Mouse (Mus musculus): ENCODE measurements around the gene Abca8b. TPM values are rescaled to one million over a fixed set of nuclear protein-coding genes. Genes with fewer than 3 reads are reported as not detected.

Abca8b gene
- polyA plus RNA-seq, 1 experiment from 2014 or later, result 0.63 TPM

DNA sequence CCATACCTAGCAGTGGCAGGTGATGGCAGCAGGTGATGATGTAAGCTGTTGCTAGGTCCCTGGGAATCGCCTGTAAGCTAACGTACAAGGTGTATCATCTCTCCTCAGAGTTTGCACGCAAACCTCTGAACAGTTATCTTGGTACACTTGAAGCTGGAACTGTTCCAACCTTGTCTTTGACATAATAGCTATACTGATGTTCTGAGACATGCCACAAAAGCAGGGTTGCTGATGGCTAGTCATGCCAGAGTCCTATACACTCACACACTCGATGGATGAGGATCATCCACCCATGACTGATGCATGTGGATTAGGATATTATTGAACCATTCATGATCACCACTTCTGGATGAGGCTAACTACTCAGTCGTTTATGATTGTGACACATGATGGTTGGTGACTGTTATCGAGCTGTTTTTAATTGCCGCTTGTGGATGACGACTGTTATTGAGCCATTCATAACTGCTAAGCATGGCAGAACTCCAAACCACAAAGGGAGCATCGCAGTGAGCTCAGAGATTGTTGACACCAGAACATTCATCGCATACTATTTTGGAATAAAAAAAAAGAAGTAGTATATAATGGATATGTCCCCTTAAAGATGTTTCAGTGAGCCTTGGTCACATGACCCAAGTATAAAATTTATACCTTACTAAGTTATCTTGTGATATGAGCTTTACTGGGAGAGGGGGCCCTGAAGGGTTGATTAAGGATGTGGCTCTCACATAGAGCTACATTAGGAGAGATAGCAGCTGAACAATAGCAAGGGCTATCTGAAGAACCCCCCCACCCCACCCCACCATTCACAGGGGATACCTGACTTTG lies 87.2 kb downstream of the Abca8b start:
- Histone ChIP-seq H3K4me2 (ENCODE audit: low read depth, low read length, severe bottlenecking) (no peak overlapping the region), H3K4me1 (replicated peaks; ENCODE audit: control insufficient read depth, insufficient read depth, low read length) (no peaks in the 10 kb centered on the region), H3K4me3 (ENCODE audit: low read depth, low read length) (no peak overlapping the region), H3K27ac (ENCODE audit: low read depth, low read length) (no peak overlapping the region), H3K9ac (ENCODE audit: low read length) (no peak overlapping the region), H3K36me3 (ENCODE audit: control insufficient read depth, insufficient read depth, low read length) (no peaks in the 10 kb centered on the region), H3K27me3 (ENCODE audit: control insufficient read depth, insufficient read depth, low read length) (no peaks in the 10 kb centered on the region), H3K9me3 (ENCODE audit: control insufficient read depth, low read length) (no peaks in the 10 kb centered on the region)
- 92% methylated on average over 10 of the region's 10 CpGs for WGBS
- ATAC-seq (replicated peaks; ENCODE audit: low FRiP score) (no peak), DNase-seq (ENCODE audit: low spot score) (no peak)

DNA sequence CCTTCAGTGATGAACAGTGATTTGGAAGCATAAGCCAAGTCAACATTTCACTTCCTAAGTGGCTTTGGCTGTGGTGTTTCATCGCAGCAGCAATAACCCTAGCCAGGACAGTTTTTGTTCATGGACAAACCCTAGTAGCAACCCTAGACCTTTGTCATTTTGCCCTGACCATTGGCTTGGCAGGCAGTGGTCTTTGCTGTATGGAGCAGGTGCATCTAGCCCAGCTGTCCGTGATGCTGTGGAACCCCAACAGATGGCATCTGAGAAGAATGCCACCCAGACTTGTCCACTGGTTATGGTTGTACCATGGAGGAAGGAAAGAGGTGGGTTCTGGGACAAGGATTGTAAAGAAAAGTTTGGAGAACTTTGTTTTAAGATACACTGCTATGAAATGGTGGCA lies 88.1 kb downstream of the Abca8b start:
- Histone ChIP-seq H3K27me3 (ENCODE audit: control insufficient read depth, insufficient read depth, low read length) (no peaks in the 10 kb centered on the region), H3K9me3 (ENCODE audit: control insufficient read depth, low read length) (no peaks in the 10 kb centered on the region), H3K4me2 (ENCODE audit: low read depth, low read length, severe bottlenecking) (no peak overlapping the region), H3K9ac (ENCODE audit: low read length) (no peak overlapping the region), H3K36me3 (ENCODE audit: control insufficient read depth, insufficient read depth, low read length) (no peaks in the 10 kb centered on the region), H3K27ac (ENCODE audit: low read depth, low read length) (no peak overlapping the region), H3K4me1 (replicated peaks; ENCODE audit: control insufficient read depth, insufficient read depth, low read length) (no peaks in the 10 kb centered on the region), H3K4me3 (ENCODE audit: low read depth, low read length) (no peak overlapping the region)
- WGBS, result 95% methylated on average over 2 of the region's 2 CpGs
- DNase-seq (ENCODE audit: low spot score), result no peak
- ATAC-seq (replicated peaks; ENCODE audit: low FRiP score), result no peak

DNA sequence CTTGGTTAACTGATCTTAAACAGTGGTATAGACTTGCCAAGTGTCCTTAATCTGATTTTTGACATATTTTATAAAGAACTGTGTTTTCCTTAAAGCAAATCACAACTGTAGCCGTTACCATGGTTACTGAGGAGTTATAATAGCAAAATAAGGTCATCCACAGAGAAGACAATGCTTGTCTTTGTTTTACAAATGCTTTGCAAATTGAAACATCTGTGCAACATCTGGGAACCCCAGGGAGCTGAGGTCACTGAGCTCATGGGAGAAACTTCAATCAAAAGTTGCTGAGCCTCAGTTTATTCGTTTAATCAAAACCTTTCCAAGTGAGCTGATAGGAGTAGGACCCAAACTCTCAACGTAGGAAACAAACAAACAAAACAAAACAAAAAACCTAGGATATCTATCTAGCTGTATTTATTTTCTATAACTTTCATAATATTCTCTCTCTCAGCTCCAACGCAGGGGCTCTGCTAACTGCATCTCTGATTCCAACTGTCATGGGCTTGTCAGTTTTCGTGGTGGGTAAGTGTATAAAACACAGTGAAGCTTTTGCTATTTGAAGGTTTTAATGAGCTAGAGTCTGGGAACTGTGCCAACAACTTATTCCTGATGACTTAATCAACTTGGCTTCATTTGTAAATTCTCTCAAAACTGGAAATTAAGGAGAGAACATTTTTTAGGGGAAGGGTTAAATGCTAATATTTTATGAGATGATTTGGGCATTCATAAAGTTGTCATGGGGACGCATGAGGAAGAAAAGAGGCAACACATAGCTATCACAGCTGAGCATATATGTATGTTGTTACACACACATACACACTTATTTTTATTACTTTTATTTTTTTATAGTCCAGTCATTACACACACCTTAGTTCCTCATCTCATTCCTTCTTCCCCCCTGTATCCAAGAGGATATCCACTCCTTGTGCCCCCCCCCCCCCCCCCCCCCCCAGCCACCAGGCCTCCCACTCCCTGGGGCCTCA lies 92.7 kb downstream of the Abca8b start:
- Histone ChIP-seq H3K27me3 (ENCODE audit: control insufficient read depth, insufficient read depth, low read length) (no peaks in the 10 kb centered on the region), H3K4me3 (ENCODE audit: low read depth, low read length) (no peak overlapping the region), H3K9me3 (ENCODE audit: control insufficient read depth, low read length) (no peaks in the 10 kb centered on the region), H3K4me2 (ENCODE audit: low read depth, low read length, severe bottlenecking) (no peak overlapping the region), H3K4me1 (replicated peaks; ENCODE audit: control insufficient read depth, insufficient read depth, low read length) (no peaks in the 10 kb centered on the region), H3K36me3 (ENCODE audit: control insufficient read depth, insufficient read depth, low read length) (no peaks in the 10 kb centered on the region), H3K9ac (ENCODE audit: low read length) (no peak overlapping the region), H3K27ac (ENCODE audit: low read depth, low read length) (no peak overlapping the region)
- no peak for DNase-seq (ENCODE audit: low spot score)
- ATAC-seq (replicated peaks; ENCODE audit: low FRiP score), result peak; percentile 46; the same call in 1 of the 2 replicates
- 57% methylated on average over 6 of the region's 6 CpGs for WGBS

DNA sequence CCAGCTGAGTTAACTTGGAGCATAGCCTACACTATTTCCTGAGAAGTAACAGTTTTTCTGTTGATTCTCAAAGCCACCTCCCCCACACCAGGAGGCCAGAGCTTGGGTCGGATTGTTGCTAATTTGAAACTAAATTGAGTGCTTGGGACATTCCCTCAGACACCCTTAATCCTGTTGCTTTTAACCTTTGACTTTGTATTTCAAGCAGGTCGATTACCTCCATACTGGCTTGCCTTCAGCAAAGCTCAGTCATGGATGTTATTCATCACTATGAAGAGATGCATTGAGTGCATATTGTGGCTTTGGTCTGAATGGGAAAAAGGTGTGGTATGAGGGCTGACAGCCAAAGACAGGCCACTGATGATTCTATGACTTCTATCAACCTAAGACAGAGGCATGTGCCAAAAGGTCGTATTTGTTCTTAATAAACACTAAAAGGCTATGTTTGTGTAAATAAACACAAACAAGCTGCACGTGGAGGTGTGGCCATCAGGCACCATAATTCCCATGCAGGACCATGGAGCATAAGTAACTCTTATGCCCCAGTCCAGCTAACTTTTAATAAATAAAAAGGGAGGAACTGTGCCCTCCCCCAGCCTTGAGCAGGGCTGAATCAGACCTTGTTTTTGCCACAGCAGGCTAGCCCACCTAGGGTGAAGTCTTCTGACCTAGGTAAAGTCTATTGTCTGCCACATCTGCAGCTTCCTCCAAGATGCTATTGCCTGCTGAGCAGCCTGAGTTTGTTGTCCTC lies 95.0 kb downstream of the Abca8b start:
- DNase-seq (ENCODE audit: low spot score) (no peak), ATAC-seq (replicated peaks; ENCODE audit: low FRiP score) (no peak)
- H3K4me1 ChIP-seq (replicated peaks; ENCODE audit: control insufficient read depth, insufficient read depth, low read length), result no peaks in the 10 kb centered on the region
- 34% methylated on average over 4 of the region's 4 CpGs for WGBS
- H3K36me3 ChIP-seq (ENCODE audit: control insufficient read depth, insufficient read depth, low read length), result no peaks in the 10 kb centered on the region
- no peaks in the 10 kb centered on the region for H3K27me3 ChIP-seq (ENCODE audit: control insufficient read depth, insufficient read depth, low read length)
- H3K9me3 ChIP-seq (ENCODE audit: control insufficient read depth, low read length), result no peaks in the 10 kb centered on the region
- no peak overlapping the region for H3K4me2 ChIP-seq (ENCODE audit: low read depth, low read length, severe bottlenecking)
- H3K9ac ChIP-seq (ENCODE audit: low read length), result no peak overlapping the region
- no peak overlapping the region for H3K27ac ChIP-seq (ENCODE audit: low read depth, low read length)
- H3K4me3 ChIP-seq (ENCODE audit: low read depth, low read length), result no peak overlapping the region

DNA sequence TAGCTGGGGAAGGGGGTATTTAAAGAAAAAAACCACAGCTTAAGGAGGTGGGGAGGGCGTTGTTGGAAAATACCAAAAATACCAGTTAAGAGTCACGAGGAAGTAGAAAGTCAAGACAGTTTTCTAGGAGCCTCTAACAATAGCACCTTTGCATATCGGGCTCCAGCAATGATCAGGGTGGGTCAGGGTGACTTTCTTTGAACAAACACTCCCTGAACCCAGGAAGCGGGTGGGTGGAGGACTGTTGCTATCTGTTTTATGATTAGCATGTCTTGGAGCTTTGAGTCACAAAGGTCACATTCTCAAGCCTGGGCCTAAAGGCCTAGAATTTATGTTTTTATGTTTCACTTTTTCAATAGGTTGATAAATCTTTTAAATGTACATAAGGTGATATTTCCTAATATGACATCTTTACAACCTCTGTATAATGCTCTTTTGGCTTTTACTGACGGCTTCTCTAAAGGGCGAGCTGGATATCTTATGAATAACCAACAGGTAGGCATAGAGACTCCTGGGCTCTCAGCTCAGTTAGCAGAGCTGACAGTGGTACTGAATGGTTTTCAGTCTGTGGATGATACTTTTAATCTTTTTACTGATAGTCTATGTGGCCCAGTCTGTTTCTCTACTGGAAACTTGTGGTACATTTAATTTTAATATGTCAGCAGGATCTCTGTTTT lies 96.7 kb downstream of the Abca8b start:
- H3K36me3 ChIP-seq (ENCODE audit: control insufficient read depth, insufficient read depth, low read length), result no peaks in the 10 kb centered on the region
- no peak for DNase-seq (ENCODE audit: low spot score)
- 89% methylated on average over 6 of the region's 6 CpGs for WGBS
- H3K4me3 ChIP-seq (ENCODE audit: low read depth, low read length), result no peak overlapping the region
- no peak overlapping the region for H3K27ac ChIP-seq (ENCODE audit: low read depth, low read length)
- ATAC-seq (replicated peaks; ENCODE audit: low FRiP score), result no peak
- H3K4me2 ChIP-seq (ENCODE audit: low read depth, low read length, severe bottlenecking), result no peak overlapping the region
- H3K9ac ChIP-seq (ENCODE audit: low read length), result no peak overlapping the region
- H3K27me3 ChIP-seq (ENCODE audit: control insufficient read depth, insufficient read depth, low read length), result no peaks in the 10 kb centered on the region
- no peaks in the 10 kb centered on the region for H3K4me1 ChIP-seq (replicated peaks; ENCODE audit: control insufficient read depth, insufficient read depth, low read length)
- H3K9me3 ChIP-seq (ENCODE audit: control insufficient read depth, low read length), result no peaks in the 10 kb centered on the region

DNA sequence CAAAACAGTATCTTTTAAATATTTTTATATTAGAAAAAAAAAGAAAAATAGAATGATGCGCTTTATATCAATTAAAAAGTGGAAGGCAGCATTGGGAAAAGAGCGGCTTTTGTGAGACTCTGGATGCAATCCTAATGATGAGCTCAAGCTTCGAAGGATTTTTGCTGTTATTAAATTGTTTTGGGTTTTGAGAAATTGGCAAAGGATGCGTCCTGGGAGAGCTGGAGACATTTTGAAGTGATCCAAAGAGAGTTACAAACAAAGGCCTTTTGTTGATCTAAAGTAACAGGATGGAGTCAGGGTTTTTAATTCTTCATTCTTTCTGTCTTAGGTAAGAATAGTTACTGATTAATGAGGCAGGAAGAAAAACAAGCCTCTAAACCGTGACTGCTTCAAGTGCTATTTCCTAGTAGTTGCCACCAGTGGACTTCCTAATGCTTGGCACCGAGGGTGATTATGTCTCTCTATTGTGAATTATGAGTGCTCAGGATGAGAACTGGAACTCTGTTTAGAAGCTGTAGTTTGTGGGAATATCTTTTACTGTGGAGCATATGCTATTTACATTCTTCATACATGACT lies 99.6 kb downstream of the Abca8b start:
- DNase-seq (ENCODE audit: low spot score) (no peak), ATAC-seq (replicated peaks; ENCODE audit: low FRiP score) (no peak)
- Histone ChIP-seq H3K27me3 (ENCODE audit: control insufficient read depth, insufficient read depth, low read length) (no peaks in the 10 kb centered on the region), H3K4me2 (ENCODE audit: low read depth, low read length, severe bottlenecking) (no peak overlapping the region), H3K4me1 (replicated peaks; ENCODE audit: control insufficient read depth, insufficient read depth, low read length) (no peaks in the 10 kb centered on the region), H3K36me3 (ENCODE audit: control insufficient read depth, insufficient read depth, low read length) (no peaks in the 10 kb centered on the region), H3K9me3 (ENCODE audit: control insufficient read depth, low read length) (no peaks in the 10 kb centered on the region), H3K4me3 (ENCODE audit: low read depth, low read length) (no peak overlapping the region), H3K27ac (ENCODE audit: low read depth, low read length) (no peak overlapping the region), H3K9ac (ENCODE audit: low read length) (no peak overlapping the region)
- 73% methylated on average over 6 of the region's 6 CpGs for WGBS

DNA sequence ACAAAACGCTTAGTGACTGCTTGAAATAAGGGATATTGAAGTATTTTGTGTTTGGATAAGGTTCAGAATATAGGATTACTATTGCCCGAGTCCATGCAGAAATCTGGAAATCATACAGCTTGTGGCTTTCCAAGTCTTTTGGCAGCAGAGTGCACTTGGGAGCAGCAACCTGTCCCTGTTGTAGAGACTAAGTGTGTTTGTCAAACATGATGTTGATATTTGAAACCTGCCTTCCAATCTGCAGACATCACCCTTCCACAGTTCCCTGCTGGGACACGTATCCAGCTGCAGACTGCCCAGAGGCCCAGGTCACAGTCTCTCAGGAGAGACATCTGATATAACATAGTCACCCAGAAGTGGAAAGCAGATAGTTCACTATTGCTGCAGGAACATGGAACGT lies 100.1 kb downstream of the Abca8b start:
- Histone ChIP-seq H3K4me2 (ENCODE audit: low read depth, low read length, severe bottlenecking) (no peak overlapping the region), H3K9me3 (ENCODE audit: control insufficient read depth, low read length) (no peaks in the 10 kb centered on the region), H3K27ac (ENCODE audit: low read depth, low read length) (no peak overlapping the region), H3K36me3 (ENCODE audit: control insufficient read depth, insufficient read depth, low read length) (no peaks in the 10 kb centered on the region), H3K4me1 (replicated peaks; ENCODE audit: control insufficient read depth, insufficient read depth, low read length) (no peaks in the 10 kb centered on the region), H3K27me3 (ENCODE audit: control insufficient read depth, insufficient read depth, low read length) (no peaks in the 10 kb centered on the region), H3K4me3 (ENCODE audit: low read depth, low read length) (no peak overlapping the region), H3K9ac (ENCODE audit: low read length) (no peak overlapping the region)
- WGBS, result 71% methylated on average over 4 of the region's 4 CpGs
- ATAC-seq (replicated peaks; ENCODE audit: low FRiP score), result no peak
- DNase-seq (ENCODE audit: low spot score), result no peak
